Mouse (Mus musculus) B cell, adult (primary cell): ENCODE measurements around the gene 2610021A01Rik. TPM values are rescaled to one million over a fixed set of nuclear protein-coding genes. Genes with fewer than 3 reads are reported as not detected.

ENCODE experiments used
- total RNA-seq: library from RNA; stranded (reverse); gene quantifications from 4 replicates; pipeline ENCODE4 v1.2.4, GENCODE M21; 2023; ENCODE audit not compliant: inconsistent age

Gene 2610021A01Rik
- total RNA-seq: 32.8 to 38.8 TPM (median 36.7 TPM) in 4 replicates

GRCm38 (mm10) chr7:41599034-41599813 lies at the start of gene 2610021A01Rik:
Gene 2610021A01Rik (plus strand): TSS chr7:41599230.

GRCm38 (mm10) chr7:41573562-41573961 lies 25.5 kb upstream of the 2610021A01Rik start, which contains the start of gene Gm6871:
Gene Gm6871 (minus strand): TSS chr7:41573662.

GRCm38 (mm10) chr7:41632409-41633220 lies 33.6 kb downstream of the 2610021A01Rik start, which contains the start of gene Zfp788:
Gene Zfp788 (plus strand): TSS chr7:41633203.

Other genes with a start within 250 kb of the 2610021A01Rik start
- gene AI987944, start 205.9 kb upstream of the 2610021A01Rik start, total RNA-seq: 15.1 to 19.2 TPM (median 16.9 TPM) in 4 replicates
- 0.16 to 0.24 TPM (median 0.22 TPM) in 4 replicates for gene Vmn2r57, start 150.5 kb upstream of the 2610021A01Rik start, total RNA-seq
- 0.12 to 0.51 TPM (median 0.36 TPM) in 4 replicates for gene Gm20449, start 99.8 kb upstream of the 2610021A01Rik start, total RNA-seq
- 7.0 to 11.1 TPM (median 8.5 TPM) in 4 replicates for gene AW146154, start 99.3 kb upstream of the 2610021A01Rik start, total RNA-seq
- not detected in 4 replicates for gene Gm6871, start 25.6 kb upstream of the 2610021A01Rik start, total RNA-seq
- 14.4 to 16.2 TPM (median 14.9 TPM) in 4 replicates for gene Zfp788, start 34.0 kb downstream of the 2610021A01Rik start, total RNA-seq